Mouse (Mus musculus): ENCODE results near the gene Arl13a.
A peak's percentile ranks its signal among the peaks of the same experiment; 100 is the strongest.
"Not testable (repeated sequence)": the region's sequence is repeated elsewhere in the genome, so short reads cannot be mapped to it uniquely, and the experiment has no call there.

Gene Arl13a

DNA sequence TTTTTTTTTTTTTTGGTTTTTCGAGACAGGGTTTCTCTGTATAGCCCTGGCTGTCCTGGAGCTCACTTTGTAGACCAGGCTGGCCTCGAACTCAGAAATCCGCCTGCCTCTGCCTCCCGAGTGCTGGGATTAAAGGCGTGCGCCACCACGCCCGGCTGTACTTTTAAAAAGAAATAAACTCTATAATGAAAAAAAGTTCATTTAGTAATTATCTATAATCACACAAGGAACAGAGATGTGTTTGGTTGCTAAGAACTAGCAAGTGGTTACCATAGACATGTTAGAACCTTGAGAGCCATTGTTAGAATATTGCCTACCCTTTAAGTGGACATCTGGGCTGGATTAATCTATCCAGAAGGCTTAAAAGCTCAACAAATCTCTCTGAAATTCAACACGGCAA is at the start of gene Arl13a:
Arl13a (plus strand) TSS at position 301 of the 400 bp plus-strand sequence.
- DNase-seq (ENCODE audit: low spot score) = not testable (repeated sequence)

DNA sequence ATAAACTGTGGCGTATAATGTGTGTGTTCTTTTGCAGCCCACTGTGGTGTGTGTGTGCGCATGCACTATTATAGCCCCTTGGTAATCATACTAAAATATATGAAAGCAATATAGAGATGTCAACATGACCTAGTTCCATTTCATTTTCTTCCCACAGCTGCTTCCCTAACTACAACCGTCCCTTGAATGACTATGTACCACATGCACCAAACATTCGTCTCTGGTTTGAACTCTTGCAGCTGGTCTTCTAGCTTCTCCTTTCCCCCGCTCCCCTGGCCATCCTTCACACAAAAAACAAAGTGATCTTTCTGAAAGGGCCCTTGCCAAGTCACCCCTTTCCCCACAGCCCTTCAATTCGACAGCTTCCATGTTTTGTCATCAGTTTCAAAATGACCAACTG is 47.3 kb upstream of the Arl13a start:
- DNase-seq (ENCODE audit: low spot score) = no peak

DNA sequence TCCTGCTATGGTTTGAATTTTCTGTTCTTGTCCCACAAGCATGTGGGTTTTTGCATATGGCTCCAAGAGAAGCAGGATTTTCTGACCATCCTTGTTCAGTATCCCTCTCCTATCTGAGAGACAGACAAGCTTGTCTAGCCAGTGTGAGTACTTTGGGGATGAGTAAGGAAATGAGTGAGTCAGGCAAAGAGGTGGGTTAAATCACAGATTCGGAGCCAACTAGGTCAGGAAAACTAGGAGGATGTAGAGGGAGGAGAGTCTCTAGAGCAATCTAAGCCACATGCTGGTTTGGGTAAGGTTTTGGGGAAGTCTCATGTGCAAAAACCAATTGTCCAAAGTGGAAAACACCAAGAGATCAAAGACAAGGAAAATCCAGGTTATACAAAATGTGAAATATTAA is 45.8 kb upstream of the Arl13a start:
- DNase-seq (ENCODE audit: low spot score) = no peak

DNA sequence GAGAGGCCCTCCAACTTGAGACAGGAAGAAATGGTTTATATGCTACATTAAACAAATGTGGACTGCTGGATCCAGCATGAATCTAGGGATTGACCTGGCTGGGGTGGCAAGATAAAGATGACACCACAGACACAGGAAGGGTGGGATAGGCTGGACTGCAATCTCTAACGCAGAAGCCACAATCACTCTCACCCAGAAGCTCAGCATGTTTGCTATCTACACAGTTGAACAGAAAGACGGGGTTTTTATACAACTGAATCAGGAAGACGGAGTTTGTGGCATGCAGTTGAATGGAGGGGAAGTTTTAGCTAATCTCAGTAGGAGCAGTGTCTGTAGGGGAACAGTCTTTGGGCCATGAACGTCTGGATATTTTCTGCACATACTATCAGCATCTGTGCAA is 45.3 kb upstream of the Arl13a start:
- no peak for DNase-seq (ENCODE audit: low spot score)

DNA sequence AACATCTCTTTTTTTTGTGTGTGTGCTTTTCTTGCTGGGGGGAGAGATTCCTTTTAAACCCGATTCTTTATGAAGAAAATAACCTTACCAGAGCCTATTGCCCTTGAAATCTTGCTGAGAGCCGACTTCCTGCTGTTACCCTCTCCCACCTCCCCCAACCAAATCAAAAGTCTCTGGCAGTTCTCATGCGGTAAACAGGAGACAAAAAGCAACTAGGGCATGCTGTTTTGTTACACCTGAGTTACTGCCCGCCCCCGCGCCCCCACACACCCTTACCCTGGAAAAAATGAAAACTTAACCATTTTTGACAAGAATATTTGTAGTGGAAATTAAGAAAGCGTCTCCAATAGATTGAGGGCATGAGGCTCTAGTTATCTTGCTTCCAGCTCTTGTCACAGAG is 29.1 kb upstream of the Arl13a start:
- no peak for DNase-seq (ENCODE audit: low spot score)

DNA sequence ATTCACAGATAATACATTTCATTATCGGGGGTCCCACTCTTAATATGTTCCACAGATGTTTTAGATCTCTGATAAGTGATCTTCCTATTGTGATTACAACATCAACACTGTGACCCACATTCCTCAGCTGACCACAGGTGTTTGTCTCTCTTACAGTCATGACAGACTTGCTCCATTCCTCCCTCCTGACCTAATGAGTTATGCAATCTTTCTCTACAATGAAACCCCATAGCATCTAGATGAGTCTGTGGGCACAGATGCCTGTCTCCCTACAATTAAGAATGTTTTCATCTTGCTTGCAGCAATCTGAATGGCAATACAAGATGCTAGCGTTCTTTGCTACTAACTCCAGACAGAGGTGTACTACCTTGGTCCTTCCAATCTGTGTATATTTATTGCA is 26.9 kb upstream of the Arl13a start:
- DNase-seq (ENCODE audit: low spot score) = no peak

DNA sequence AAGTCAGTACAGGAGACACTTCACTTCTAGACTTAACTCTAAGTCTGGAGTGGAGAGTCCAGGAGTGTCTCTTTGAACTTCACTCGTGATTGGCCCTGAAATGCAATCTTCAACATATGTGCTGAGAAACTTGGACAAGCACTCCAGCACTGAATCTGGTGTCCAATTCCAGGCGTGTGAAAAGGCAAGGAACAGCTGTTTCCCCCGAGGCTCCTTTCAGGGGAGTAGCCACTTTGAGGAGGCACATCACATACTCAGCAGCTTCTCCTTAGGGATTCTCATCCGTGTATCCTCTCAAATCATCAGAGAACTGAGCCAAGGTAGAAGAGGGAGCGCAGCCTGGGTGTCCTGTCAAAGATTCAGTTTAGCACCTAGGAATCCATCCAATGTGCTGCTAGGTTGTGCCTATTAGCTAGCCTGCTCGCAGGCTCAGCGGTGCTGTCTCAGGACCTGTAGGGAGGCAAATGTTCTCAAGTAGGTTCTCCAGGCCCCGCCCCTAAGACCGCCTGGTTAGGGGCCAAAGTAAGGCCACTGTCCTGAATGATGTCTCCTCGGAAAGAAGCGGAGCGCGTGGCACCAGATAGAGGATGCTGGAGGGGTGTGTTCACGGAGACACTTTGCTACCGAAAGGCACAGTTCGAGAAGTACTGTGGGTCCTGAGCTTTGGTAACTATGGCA is 25.1 kb upstream of the Arl13a start, which contains the start of gene Xkrx:
Xkrx (minus strand) TSS at position 34 of the 678 bp plus-strand sequence.
- peak; percentile 6 for DNase-seq (ENCODE audit: low spot score)

DNA sequence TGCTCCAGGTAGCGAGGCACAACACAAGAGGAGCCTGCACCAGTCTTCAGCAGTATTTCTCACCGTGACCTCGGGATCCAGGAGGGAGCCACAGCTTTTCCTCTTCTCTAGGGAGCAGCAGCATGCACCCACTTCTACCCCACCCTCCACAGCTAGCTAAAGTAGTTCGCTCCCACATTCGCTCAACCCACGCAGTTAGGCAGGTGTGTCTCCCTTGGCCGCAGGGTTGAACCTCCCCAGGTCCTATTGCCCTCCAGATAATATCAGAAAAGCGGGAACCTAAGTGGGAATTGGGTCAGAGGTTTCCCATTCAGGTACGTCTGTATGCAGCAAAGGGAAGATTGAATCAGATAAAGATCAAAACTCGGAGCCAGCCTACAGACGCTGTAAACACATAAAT is 24.5 kb upstream of the Arl13a start:
- DNase-seq (ENCODE audit: low spot score) = no peak

DNA sequence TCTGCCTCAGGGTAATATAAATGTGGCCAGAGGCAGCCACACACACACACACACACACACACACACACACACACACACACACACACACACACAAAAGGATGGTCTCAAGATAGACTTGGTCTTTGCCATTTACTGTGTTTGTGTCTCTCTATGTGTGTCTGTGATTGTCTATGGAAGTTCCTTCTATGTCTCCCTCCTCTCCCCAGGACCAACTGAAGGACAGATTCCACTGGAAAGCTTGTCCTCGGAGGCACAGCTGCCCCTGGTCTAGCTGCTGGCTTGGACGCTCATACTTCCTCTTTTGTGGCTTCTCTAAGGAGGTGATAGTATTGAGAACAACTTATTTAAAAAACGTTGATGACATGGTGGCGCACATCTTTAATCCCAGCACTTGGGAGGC is 23.8 kb upstream of the Arl13a start:
- DNase-seq (ENCODE audit: low spot score) = no peak

DNA sequence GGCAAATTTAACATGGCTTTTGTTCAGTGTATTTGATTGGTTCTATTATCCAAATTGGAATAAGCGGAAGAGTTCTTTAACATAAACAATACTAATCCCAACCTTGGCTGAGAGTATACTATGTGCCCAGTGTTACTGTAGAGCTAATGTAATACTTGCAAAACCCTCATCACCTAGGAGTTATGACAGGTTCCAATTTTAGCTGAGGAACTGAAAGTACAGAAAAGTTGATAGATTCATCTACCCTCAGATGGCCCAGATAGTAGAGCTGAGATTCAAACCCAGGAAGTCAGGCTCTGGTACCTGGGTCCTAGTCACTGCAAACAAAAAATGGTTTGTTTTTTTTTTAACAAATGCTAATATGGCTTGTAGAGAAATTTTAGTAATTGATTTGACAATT is 16.7 kb upstream of the Arl13a start:
- no peak for DNase-seq (ENCODE audit: low spot score)

DNA sequence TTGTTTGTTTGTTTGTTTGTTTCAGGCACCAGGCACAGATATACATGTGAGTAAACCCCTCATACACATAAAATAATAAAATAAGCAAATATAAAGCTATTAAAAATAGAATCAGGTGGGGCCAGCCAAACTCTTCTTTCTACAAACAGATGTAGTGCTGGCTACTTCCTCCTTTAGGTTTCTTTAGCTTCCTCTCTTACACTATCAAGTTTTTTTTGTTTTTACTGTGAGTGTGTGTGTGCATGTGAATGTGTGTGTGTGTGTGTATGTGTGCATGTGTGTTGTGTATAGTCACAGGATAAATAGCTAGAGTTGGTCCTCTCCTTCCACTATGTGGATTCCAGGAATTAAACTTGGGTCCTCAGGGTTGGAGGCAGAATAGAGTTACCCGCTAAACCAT is 12.6 kb upstream of the Arl13a start:
- DNase-seq (ENCODE audit: low spot score) = no peak

DNA sequence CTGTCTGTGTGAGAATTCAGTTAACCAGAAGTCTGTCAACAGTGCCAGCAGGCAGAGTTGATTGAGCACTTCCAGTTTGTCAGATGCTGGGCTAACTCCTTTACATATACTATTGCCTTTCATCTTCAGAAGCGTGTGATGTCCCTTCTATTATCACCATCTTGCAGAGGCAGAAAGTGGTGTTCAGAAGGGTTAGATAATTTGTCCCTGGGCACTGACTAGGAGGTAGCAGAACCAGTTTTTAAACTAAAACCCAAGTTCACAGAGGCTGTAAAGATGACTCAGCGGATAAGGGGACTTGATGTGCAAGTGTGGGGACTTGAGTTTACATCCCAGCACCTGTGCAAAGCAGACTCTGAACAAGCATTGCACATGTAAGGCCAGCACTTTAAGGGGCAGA is 21.2 kb downstream of the Arl13a start:
- DNase-seq (ENCODE audit: low spot score) = no peak

DNA sequence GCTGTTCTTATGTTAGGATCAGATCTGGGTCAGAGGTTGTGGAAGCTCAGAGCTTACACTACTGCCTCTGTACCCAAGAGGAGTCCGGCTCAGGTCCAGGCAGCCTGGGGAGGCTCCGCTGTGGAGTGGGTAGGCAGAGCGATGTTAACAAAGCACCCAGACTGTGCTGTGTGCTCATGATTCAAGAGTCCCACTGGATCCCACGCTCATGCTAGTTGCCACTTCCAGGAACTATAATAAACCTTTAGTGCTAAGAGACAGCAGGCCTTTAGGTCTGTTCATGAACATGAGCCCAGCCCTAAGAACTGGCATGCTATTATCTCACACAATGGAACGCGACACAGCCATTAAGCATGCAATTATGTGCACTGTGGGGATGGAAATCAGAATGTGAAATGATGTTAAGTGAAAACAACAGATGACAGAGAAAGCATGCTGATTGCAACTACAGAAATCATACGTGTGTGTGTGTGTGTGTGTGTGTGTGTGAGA is 23.9 kb downstream of the Arl13a start:
- no peak for DNase-seq (ENCODE audit: low spot score)

DNA sequence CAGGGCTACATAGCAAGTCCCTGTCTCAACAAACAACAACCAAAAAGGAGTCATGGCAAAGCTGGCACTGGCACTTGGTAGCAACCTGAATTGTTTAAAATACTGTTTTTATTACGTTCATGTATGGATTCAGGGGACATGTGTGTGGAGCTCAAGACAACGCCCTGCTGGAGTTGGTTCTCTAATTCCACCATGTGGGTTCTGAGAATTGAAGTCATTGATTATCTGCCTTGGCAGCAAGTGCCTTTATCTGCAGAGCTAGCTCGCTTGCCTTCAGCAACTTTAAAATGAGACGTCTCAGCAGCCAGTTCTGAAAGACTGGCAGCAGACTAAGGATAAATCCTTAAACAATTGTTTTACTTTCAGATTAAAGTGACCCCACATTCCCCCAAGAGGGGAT is 30.9 kb downstream of the Arl13a start:
- DNase-seq (ENCODE audit: low spot score) = no peak

DNA sequence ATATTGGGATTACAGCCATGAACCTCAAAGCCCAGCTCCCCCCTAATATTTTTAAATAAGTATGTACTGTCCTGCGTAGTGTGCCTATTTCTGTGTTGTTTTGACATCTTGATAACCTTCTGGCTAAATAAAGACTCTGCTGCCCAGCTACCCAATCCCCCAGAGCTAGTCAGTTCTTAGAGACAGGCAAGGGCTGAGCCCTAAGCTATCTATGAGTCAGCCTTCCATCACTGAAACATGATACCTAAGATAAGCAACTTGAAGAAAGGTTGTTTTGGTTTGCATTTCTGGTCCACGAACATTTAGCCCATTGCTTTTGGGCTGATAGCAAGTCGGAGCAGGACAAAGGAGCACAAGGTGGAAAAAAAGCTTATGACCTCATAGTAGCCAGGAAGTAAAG is 33.3 kb downstream of the Arl13a start:
- no peak for DNase-seq (ENCODE audit: low spot score)

DNA sequence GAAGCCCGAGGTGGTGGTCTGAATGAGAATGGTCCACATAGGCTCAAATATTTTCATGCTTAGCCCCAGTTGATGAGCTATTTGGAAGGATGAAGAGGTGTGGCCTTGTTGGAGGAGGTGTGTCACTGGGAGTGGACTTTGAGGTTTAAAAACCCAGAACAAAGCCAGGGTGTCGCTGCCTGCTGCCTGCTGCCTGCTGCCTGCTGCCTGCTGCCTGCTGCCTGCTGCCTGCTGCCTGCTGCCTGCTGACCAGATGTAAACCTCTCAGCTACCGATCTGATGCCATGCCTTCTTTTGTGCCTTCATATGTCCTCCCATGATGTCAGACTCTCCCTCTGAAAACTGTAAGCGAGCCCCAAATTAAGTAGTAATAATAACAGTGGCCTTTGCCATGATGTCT is 34.6 kb downstream of the Arl13a start, which contains the start of gene Nox1:
Nox1 (minus strand) TSS at position 101 of the 400 bp plus-strand sequence.
- DNase-seq (ENCODE audit: low spot score) = no peak

DNA sequence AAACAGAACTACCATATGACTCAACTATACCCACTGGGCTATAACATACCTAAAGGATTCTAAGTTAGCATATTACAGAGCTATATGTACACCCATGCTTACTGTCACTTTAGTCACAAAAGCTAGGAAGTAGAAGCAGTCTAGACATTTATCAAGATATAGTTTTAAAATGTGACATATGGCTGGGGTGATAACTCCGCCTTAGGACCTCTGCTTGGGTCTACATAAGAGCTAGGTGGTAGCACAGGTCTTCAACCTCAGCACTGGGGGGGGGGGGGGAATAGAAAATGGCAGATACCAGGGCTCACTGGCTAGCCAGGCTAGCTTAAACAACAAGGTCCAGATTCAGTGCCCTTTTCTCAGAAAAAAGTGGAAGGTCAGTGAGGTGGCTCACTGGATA is 45.7 kb downstream of the Arl13a start:
- no peak for DNase-seq (ENCODE audit: low spot score)

DNA sequence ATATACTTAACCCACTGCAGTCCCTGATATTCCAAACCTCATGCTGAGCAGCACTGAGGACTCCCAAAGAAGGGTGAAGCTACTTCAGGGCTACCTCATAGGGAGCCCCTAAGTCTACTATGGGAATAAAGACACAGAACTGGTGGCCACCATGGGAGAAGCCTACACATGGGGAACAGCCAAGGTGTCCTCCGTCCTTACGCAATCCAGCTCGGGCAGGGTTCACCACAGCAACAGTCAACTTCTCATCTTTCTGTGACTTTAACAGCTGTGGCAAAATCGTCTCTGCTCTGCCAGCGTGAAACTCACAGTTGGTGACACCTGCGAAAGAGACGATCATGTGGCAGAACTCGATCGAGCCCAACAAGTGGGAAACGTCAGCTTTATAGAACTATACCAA is 51.0 kb downstream of the Arl13a start:
- no peak for DNase-seq (ENCODE audit: low spot score)

DNA sequence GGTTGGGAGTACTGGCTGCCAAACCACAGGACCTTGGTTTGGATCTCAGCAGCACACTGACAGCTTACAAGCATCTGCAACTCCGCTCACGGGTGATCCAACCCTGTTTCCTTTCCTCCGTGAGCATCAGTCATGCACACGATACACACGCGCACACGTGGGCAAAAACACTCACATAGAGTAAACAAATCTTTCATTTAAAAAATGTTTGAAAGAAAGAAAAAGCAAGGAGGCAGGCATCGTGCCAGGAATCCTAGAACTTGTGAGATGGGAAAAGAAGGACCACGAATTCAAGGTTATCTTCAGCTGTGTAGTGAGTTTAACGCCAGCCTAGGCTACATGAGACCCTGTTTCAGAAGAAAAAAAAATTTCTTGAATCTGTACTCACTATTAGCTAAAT is 58.6 kb downstream of the Arl13a start:
- no peak for DNase-seq (ENCODE audit: low spot score)

DNA sequence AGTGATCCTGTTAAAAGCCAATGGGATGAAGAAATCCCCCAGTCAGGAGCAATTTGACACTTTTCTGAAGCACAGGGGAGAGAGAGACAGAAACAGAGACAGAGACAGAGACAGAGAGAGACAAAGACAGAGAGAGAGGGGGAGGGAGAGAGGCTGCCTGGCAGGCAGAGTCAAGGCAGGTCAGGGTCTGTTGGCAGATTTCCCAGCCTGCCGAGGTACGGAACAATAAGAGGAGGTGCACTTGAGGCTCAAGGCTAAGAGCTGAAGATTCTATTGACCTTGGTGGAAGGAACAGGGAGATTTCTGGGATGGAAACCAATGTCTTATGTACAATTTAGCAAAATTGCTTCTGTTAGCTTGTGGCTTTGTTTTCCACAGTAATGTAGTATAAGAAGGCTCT is 60.9 kb downstream of the Arl13a start:
- no peak for DNase-seq (ENCODE audit: low spot score)

Data from embryo, embryonic 10 days (tissue).